Mouse (Mus musculus): ENCODE data around the gene Nckap5. TPM values are rescaled to one million over a fixed set of nuclear protein-coding genes. Genes with fewer than 3 reads are reported as not detected.

Gene Nckap5
- polyA plus RNA-seq, 1 experiment from 2014 or later, result 12.3 TPM

DNA sequence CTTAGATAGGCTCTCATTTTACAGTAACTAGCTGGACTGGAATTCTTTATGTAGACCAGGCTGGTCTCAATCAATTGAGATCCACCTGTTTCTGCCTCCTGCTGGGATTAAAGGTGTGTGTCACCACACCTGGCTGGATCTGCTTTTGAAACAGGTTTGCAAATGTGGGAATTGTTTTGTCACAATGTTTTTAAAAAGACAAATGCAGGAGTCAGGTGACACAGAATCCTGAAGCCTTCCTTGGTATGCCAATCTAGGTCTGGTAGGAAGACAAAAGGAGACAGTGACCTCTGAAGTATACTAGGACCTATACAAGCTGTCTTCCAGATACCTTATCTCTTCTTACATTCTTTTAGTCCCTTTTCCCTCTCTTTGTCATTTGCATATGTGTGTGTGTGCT is 680.6 kb downstream of the Nckap5 start:
- no peaks in the 10 kb centered on the region for H3K36me3 ChIP-seq (ENCODE audit: control insufficient read depth, insufficient read depth)
- H3K9me3 ChIP-seq (ENCODE audit: control insufficient read depth), result no peaks in the 10 kb centered on the region
- no peaks in the 10 kb centered on the region for H3K4me1 ChIP-seq (replicated peaks; ENCODE audit: control insufficient read depth, insufficient read depth, low read length)
- no peak overlapping the region for H3K4me3 ChIP-seq (ENCODE audit: low read depth, low read length)
- no peak for TF ChIP-seq CTCF (IDR thresholded peaks at IDR 0.05; ENCODE audit: low read depth)
- H3K9ac ChIP-seq (ENCODE audit: low read depth, low read length), result no peak overlapping the region
- no peak overlapping the region for H3K4me2 ChIP-seq (replicated peaks; ENCODE audit: low read depth)
- H3K27ac ChIP-seq (ENCODE audit: low read depth, low read length), result no peak overlapping the region
- H3K27me3 ChIP-seq (replicated peaks; ENCODE audit: control insufficient read depth, insufficient read depth, low read length), result no peaks in the 10 kb centered on the region
- no peak for ATAC-seq

DNA sequence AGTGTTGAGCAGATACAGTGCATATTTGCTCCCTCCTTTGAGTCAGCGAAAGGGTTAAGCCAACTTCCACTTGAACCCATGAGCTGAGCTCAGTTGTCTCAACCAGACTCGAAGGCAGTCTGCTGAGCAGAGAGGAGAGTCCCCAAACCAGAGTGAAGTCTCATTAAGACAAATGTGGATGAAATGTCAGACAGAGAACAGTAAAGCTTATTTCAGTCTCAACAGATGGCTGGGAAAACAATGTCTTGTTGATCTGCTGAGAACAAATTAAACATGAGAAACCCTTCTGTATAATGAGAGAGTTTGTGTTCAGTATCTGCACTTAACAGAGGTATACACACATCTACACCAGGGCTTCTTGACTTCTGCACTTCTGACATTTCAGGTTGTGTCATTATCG is 694.9 kb downstream of the Nckap5 start:
- no peak overlapping the region for H3K9ac ChIP-seq (ENCODE audit: low read depth, low read length)
- H3K27me3 ChIP-seq (replicated peaks; ENCODE audit: control insufficient read depth, insufficient read depth, low read length), result no peaks in the 10 kb centered on the region
- H3K36me3 ChIP-seq (ENCODE audit: control insufficient read depth, insufficient read depth), result no peaks in the 10 kb centered on the region
- no peak overlapping the region for H3K4me3 ChIP-seq (ENCODE audit: low read depth, low read length)
- WGBS, result 81% methylated on average over 3 of the region's 3 CpGs
- H3K4me1 ChIP-seq (replicated peaks; ENCODE audit: control insufficient read depth, insufficient read depth, low read length), result no peaks in the 10 kb centered on the region
- ATAC-seq, result no peak
- no peaks in the 10 kb centered on the region for H3K9me3 ChIP-seq (ENCODE audit: control insufficient read depth)
- no peak overlapping the region for H3K4me2 ChIP-seq (replicated peaks; ENCODE audit: low read depth)
- TF ChIP-seq CTCF (IDR thresholded peaks at IDR 0.05; ENCODE audit: low read depth), result no peak
- no peak overlapping the region for H3K27ac ChIP-seq (ENCODE audit: low read depth, low read length)

DNA sequence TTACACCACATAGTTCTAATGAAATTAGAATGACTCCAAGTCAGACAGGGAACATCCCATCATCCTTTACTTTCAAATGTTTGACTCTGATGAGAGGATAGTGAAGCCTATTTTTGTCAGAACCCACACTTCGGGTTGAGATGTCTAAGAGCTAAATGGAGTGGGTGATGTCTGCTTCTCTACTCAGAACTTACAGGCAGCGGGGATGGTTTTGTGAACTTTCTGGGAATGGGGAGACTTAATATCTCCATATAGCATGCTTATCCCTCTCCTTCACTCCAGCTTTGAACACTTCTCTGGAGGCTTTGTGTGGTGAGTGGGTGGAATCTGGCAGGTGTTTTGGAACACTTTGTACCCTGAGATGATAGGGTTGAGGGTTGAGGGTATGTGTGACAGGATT is 698.3 kb downstream of the Nckap5 start:
- H3K36me3 ChIP-seq (ENCODE audit: control insufficient read depth, insufficient read depth), result no peaks in the 10 kb centered on the region
- no peak for TF ChIP-seq CTCF (IDR thresholded peaks at IDR 0.05; ENCODE audit: low read depth)
- H3K4me2 ChIP-seq (replicated peaks; ENCODE audit: low read depth), result no peak overlapping the region
- H3K27ac ChIP-seq (ENCODE audit: low read depth, low read length), result no peak overlapping the region
- H3K4me3 ChIP-seq (ENCODE audit: low read depth, low read length), result no peak overlapping the region
- no peaks in the 10 kb centered on the region for H3K4me1 ChIP-seq (replicated peaks; ENCODE audit: control insufficient read depth, insufficient read depth, low read length)
- 94% methylated on average over 2 of the region's 2 CpGs for WGBS
- ATAC-seq, result no peak
- H3K9ac ChIP-seq (ENCODE audit: low read depth, low read length), result no peak overlapping the region
- H3K27me3 ChIP-seq (replicated peaks; ENCODE audit: control insufficient read depth, insufficient read depth, low read length), result no peaks in the 10 kb centered on the region
- H3K9me3 ChIP-seq (ENCODE audit: control insufficient read depth), result no peaks in the 10 kb centered on the region

DNA sequence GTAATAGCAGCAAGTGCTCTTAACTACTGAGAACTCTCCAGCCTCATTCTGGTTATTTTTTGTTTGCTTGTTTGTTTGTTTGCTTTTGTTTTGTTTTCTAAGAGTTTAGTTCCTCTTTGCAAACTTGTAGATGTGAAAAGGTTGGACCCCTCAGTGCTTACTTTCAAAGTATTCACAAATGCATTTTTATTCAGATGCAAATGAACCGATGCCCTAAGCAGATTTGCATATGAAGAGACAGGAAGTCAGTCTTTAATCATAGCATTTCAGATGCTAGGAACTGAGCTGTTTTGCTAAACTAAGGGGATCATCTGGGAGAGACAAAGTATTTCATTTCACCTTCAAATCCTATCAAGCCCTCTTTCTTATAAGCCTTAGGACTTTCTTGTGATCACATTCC is 701.5 kb downstream of the Nckap5 start:
- WGBS, result 45% methylated on average over 1 of the region's 1 CpGs
- H3K27ac ChIP-seq (ENCODE audit: low read depth, low read length), result no peak overlapping the region

DNA sequence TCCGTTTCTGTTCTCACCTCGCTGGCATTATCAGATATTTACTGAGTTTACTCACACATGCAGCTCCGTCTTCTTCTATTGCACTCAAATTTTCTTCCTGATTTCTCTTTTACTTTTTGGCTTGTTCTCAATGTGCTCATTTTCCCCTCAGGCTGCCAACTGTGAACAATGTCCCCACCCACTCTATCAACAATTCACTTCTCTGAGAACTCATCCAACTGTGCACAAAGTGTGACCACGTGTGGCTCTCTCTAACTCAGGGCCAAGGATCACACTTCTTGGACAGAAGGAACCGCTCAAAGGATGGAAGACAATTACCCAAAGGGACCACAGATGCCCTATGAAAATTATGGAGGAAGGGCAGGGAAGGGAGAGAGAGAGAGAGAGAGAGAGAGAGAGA is 707.5 kb downstream of the Nckap5 start:
- H3K9me3 ChIP-seq (ENCODE audit: control insufficient read depth), result no peaks in the 10 kb centered on the region
- no peaks in the 10 kb centered on the region for H3K27me3 ChIP-seq (replicated peaks; ENCODE audit: control insufficient read depth, insufficient read depth, low read length)
- no peak overlapping the region for H3K4me3 ChIP-seq (ENCODE audit: low read depth, low read length)
- no peak for ATAC-seq
- no peak overlapping the region for H3K9ac ChIP-seq (ENCODE audit: low read depth, low read length)
- H3K4me1 ChIP-seq (replicated peaks; ENCODE audit: control insufficient read depth, insufficient read depth, low read length), result no peaks in the 10 kb centered on the region
- WGBS, result 69% methylated on average over 5 of the region's 5 CpGs
- TF ChIP-seq CTCF (IDR thresholded peaks at IDR 0.05; ENCODE audit: low read depth), result no peak
- no peaks in the 10 kb centered on the region for H3K36me3 ChIP-seq (ENCODE audit: control insufficient read depth, insufficient read depth)
- H3K27ac ChIP-seq (ENCODE audit: low read depth, low read length), result no peak overlapping the region
- no peak overlapping the region for H3K4me2 ChIP-seq (replicated peaks; ENCODE audit: low read depth)

More for the DNA sequence above, 701.5 kb downstream of the Nckap5 start:
- no peak for TF ChIP-seq CTCF (IDR thresholded peaks at IDR 0.05; ENCODE audit: low read depth)
- no peak overlapping the region for H3K9ac ChIP-seq (ENCODE audit: low read depth, low read length)
- H3K4me2 ChIP-seq (replicated peaks; ENCODE audit: low read depth), result no peak overlapping the region
- no peak overlapping the region for H3K4me3 ChIP-seq (ENCODE audit: low read depth, low read length)
- no peaks in the 10 kb centered on the region for H3K9me3 ChIP-seq (ENCODE audit: control insufficient read depth)
- ATAC-seq, result no peak
- H3K27me3 ChIP-seq (replicated peaks; ENCODE audit: control insufficient read depth, insufficient read depth, low read length), result no peaks in the 10 kb centered on the region
- H3K36me3 ChIP-seq (ENCODE audit: control insufficient read depth, insufficient read depth), result no peaks in the 10 kb centered on the region
- H3K4me1 ChIP-seq (replicated peaks; ENCODE audit: control insufficient read depth, insufficient read depth, low read length), result no peaks in the 10 kb centered on the region

DNA sequence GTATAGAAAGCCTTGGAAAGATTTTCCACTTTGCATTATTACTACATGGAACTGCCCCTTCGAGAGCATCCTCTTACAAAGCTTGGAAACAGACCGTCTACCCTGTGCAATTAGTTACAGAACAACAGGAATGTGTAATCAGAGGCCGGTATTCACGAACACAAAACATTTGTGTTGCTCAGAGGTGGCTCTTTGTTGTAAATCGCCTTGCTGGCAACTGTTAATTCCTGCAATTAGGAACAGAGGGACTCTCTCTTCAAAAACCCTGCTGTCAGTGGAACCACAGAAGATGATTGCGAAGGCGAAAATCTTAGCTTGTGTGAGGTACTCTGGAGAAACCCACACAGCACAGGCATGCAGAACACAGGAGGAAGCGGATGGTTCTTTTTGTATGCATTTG is 710.1 kb downstream of the Nckap5 start:
- no peak for ATAC-seq
- Histone ChIP-seq H3K36me3 (ENCODE audit: control insufficient read depth, insufficient read depth) (no peaks in the 10 kb centered on the region), H3K27me3 (replicated peaks; ENCODE audit: control insufficient read depth, insufficient read depth, low read length) (no peaks in the 10 kb centered on the region), H3K4me2 (replicated peaks; ENCODE audit: low read depth) (no peak overlapping the region), H3K27ac (ENCODE audit: low read depth, low read length) (no peak overlapping the region), H3K4me1 (replicated peaks; ENCODE audit: control insufficient read depth, insufficient read depth, low read length) (no peaks in the 10 kb centered on the region), H3K9me3 (ENCODE audit: control insufficient read depth) (no peaks in the 10 kb centered on the region), H3K9ac (ENCODE audit: low read depth, low read length) (no peak overlapping the region), H3K4me3 (ENCODE audit: low read depth, low read length) (no peak overlapping the region)
- WGBS, result 73% methylated on average over 8 of the region's 8 CpGs
- TF ChIP-seq CTCF (IDR thresholded peaks at IDR 0.05; ENCODE audit: low read depth), result no peak

DNA sequence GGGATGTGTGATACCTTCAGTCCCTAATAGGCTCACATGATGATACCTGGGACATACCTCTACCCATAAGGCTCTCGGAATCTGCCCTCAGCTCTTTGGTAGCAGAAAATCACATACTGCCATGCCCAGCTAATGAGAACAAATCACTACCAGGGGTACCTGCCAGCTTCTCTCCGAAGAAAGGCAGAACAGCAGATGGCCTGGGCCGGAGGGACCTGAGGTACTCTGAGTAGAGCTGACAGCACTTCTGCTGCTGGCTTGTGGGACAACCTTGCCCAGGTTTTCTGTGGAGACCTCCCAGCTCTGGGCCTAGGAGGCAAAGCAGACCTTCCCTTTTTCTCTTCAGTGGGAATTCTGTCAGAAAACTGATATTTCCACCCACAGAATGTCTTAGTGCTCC is 714.6 kb downstream of the Nckap5 start:
- Histone ChIP-seq H3K4me1 (replicated peaks; ENCODE audit: control insufficient read depth, insufficient read depth, low read length) (no peaks in the 10 kb centered on the region), H3K27me3 (replicated peaks; ENCODE audit: control insufficient read depth, insufficient read depth, low read length) (no peaks in the 10 kb centered on the region), H3K4me3 (ENCODE audit: low read depth, low read length) (no peak overlapping the region), H3K9ac (ENCODE audit: low read depth, low read length) (no peak overlapping the region), H3K36me3 (ENCODE audit: control insufficient read depth, insufficient read depth) (no peaks in the 10 kb centered on the region), H3K9me3 (ENCODE audit: control insufficient read depth) (no peaks in the 10 kb centered on the region), H3K4me2 (replicated peaks; ENCODE audit: low read depth) (no peak overlapping the region), H3K27ac (ENCODE audit: low read depth, low read length) (no peak overlapping the region)
- WGBS, result 89% methylated on average over 3 of the region's 3 CpGs
- ATAC-seq, result no peak
- no peak for TF ChIP-seq CTCF (IDR thresholded peaks at IDR 0.05; ENCODE audit: low read depth)
